In genomic region chr12:109764293-109764692, GRCm38 (mm10) we compare ENCODE assay signal across 21 mouse cellular contexts.
"Had no signal": no experiment of that assay in that cellular context is flagged by ENCODE, and none has a peak within 500 bp of the region (broad histone marks: within the 10 kb centered on the region; RNA-seq: fewer than 3 reads in every experiment).

No protein-coding gene starts in this region.

- H3K36me3 ChIP-seq: lung, embryonic 15.5 days; midbrain, embryonic 12.5 days; neural tube, embryonic 13.5 days; neural tube, embryonic 15.5 days had no signal

- ATAC-seq: liver, postnatal 0 days; lung, postnatal 0 days; midbrain, embryonic 16.5 days had no signal

- H3K4me3 ChIP-seq: lung, embryonic 15.5 days; megakaryocyte, embryonic 14.5 days; midbrain, embryonic 12.5 days; myocyte; neural tube, embryonic 13.5 days; neural tube, embryonic 15.5 days had no signal

- DNase-seq: liver, postnatal 0 days; lung, adult 2 months; lung, postnatal 14 days; lung, postnatal 36 days; midbrain, embryonic 14.5 days; retina, postnatal 1 day; right cerebral cortex, adult 18-20 months; right cerebral cortex, postnatal 25 days; right cerebral cortex, postnatal 4 days; spleen, adult 18-20 months; thymus, postnatal 14 days; thymus, postnatal 36 days had no signal

- H3K4me2 ChIP-seq: lung, embryonic 15.5 days; midbrain, embryonic 12.5 days; neural tube, embryonic 13.5 days; neural tube, embryonic 15.5 days had no signal

- H3K9me3 ChIP-seq: lung, embryonic 15.5 days; megakaryocyte, embryonic 14.5 days; midbrain, embryonic 12.5 days; neural tube, embryonic 13.5 days; neural tube, embryonic 15.5 days had no signal

- H3K27ac ChIP-seq: lung, embryonic 15.5 days; macrophage; midbrain, embryonic 12.5 days; neural tube, embryonic 13.5 days; neural tube, embryonic 15.5 days had no signal

- H3K9ac ChIP-seq: liver, postnatal 0 days; lung, embryonic 15.5 days; midbrain, embryonic 12.5 days; neural tube, embryonic 13.5 days; neural tube, embryonic 15.5 days had no signal

- H3K27me3 ChIP-seq: lung, embryonic 15.5 days; megakaryocyte, embryonic 14.5 days; neural tube, embryonic 13.5 days; neural tube, embryonic 15.5 days had no signal

- H3K4me1 ChIP-seq: lung, embryonic 15.5 days; megakaryocyte, embryonic 14.5 days; midbrain, embryonic 12.5 days; neural tube, embryonic 13.5 days; neural tube, embryonic 15.5 days had no signal
